Mouse (Mus musculus) limb, embryonic 13.5 days (tissue): ENCODE data around the gene Arl5a. TPM values are rescaled to one million over a fixed set of nuclear protein-coding genes. Genes with fewer than 3 reads are reported as not detected.

Experiments used
- ATAC-seq: fragments of 200-750 bp; cut with Nextera tagmentation; 2 replicates; pipeline ENCODE4 v1.8.0; 2017; ENCODE audit warnings: low read depth, moderate number of reproducible peaks, moderate TSS enrichment; ENCODE audit not compliant: low FRiP score
- H3K27ac ChIP-seq: fragments of 300-500 bp; sonication (generic); 2 replicates; pipeline ENCODE4 v1.5.1; 2015; ENCODE audit warnings: inconsistent platforms, mild to moderate bottlenecking, moderate library complexity
- H3K27me3 ChIP-seq: fragments of 300-500 bp; sonication (generic); 2 replicates; pipeline ENCODE4 v1.6.1; 2015; ENCODE audit warnings: mild to moderate bottlenecking, inconsistent platforms
- H3K36me3 ChIP-seq: fragments of 300-500 bp; sonication (generic); 2 replicates; pipeline ENCODE4 v1.6.1; 2015; ENCODE audit warnings: inconsistent platforms, mild to moderate bottlenecking, moderate library complexity
- H3K4me1 ChIP-seq: fragments of 300-500 bp; sonication (generic); 2 replicates; pipeline ENCODE4 v1.6.1; 2015; ENCODE audit warnings: inconsistent platforms
- H3K4me2 ChIP-seq: fragments of 300-500 bp; sonication (generic); replicated peaks from 2 replicates; pipeline ENCODE4 v1.6.1; 2015; ENCODE audit warnings: inconsistent platforms, mild to moderate bottlenecking, moderate library complexity
- H3K4me3 ChIP-seq: fragments of 300-500 bp; sonication (generic); 2 replicates; pipeline ENCODE4 v1.5.1; 2015; ENCODE audit warnings: moderate library complexity, mild to moderate bottlenecking, inconsistent platforms
- H3K9ac ChIP-seq: fragments of 300-500 bp; sonication (generic); 2 replicates; pipeline ENCODE4 v1.6.1; 2015; ENCODE audit warnings: mild to moderate bottlenecking, inconsistent platforms
- H3K9me3 ChIP-seq: fragments of 300-500 bp; sonication (generic); 2 replicates; pipeline ENCODE4 v1.6.1; 2016; ENCODE audit warnings: inconsistent platforms
- WGBS: fragments of 180-500 bp; shearing (Covaris S2); methylation state at CpG from one replicate; pipeline ENCODE4 v1.1.7; 2015; 5-methylcytosine and 5-hydroxymethylcytosine counted together
- polyA plus RNA-seq: library from polyadenylated mRNA; unstranded; fragments of >200 nt; fragmentation: Nextera tagmentation; extraction: Ambion mirVana; gene quantifications from 2 replicates; pipeline ENCODE4 v1.2.1, GENCODE M21; 2015

The Arl5a gene
- polyA plus RNA-seq, 1 experiment from 2014 or later = 49.0 TPM

- no peak overlapping the region for H3K4me2 ChIP-seq
Measured at GRCm38 (mm10) chr2:52372480-52372879, 52.2 kb downstream of the Arl5a start.

GRCm38 (mm10) chr2:52372080-52372479, 52.6 kb downstream of the Arl5a start:
- WGBS = 79% methylated on average over 4 of the region's 4 CpGs
- H3K4me1 ChIP-seq = no peaks in the 10 kb centered on the region
- ATAC-seq = no peak
- no peak overlapping the region for H3K27ac ChIP-seq
- H3K9ac ChIP-seq = no peak overlapping the region
- no peaks in the 10 kb centered on the region for H3K27me3 ChIP-seq
- H3K4me2 ChIP-seq = no peak overlapping the region
- no peaks in the 10 kb centered on the region for H3K36me3 ChIP-seq
- no peaks in the 10 kb centered on the region for H3K9me3 ChIP-seq
- H3K4me3 ChIP-seq = no peak overlapping the region

More at GRCm38 (mm10) chr2:52372480-52372879, 52.2 kb downstream of the Arl5a start:
- H3K27ac ChIP-seq = no peak overlapping the region
- no peak for ATAC-seq
- no peaks in the 10 kb centered on the region for H3K36me3 ChIP-seq
- no peaks in the 10 kb centered on the region for H3K27me3 ChIP-seq
- H3K9me3 ChIP-seq = no peaks in the 10 kb centered on the region
- H3K4me1 ChIP-seq = no peaks in the 10 kb centered on the region
- H3K9ac ChIP-seq = no peak overlapping the region
- 47% methylated on average over 6 of the region's 6 CpGs for WGBS
- H3K4me3 ChIP-seq = no peak overlapping the region

- H3K9ac ChIP-seq = no peak overlapping the region
- H3K36me3 ChIP-seq = no peaks in the 10 kb centered on the region
- no peaks in the 10 kb centered on the region for H3K27me3 ChIP-seq
- no peaks in the 10 kb centered on the region for H3K9me3 ChIP-seq
- no peak overlapping the region for H3K4me3 ChIP-seq
- WGBS = 37% methylated on average over 2 of the region's 2 CpGs
- no peak for ATAC-seq
- H3K27ac ChIP-seq = no peak overlapping the region
- H3K4me2 ChIP-seq = no peak overlapping the region
- peaks cover 3% of the 10 kb centered on the region; the same call in 1 of the 2 replicates for H3K4me1 ChIP-seq
Measured at GRCm38 (mm10) chr2:52371066-52371465, 53.6 kb downstream of the Arl5a start.

GRCm38 (mm10) chr2:52369622-52370021, 55.1 kb downstream of the Arl5a start:
- Histone ChIP-seq H3K27ac (no peak overlapping the region), H3K4me3 (no peak overlapping the region), H3K36me3 (no peaks in the 10 kb centered on the region), H3K9ac (no peak overlapping the region), H3K4me1 (peaks cover 3% of the 10 kb centered on the region; the same call in 1 of the 2 replicates), H3K27me3 (no peaks in the 10 kb centered on the region), H3K9me3 (no peaks in the 10 kb centered on the region), H3K4me2 (no peak overlapping the region)
- 80% methylated on average over 6 of the region's 6 CpGs for WGBS
- no peak for ATAC-seq

- 83% methylated on average over 5 of the region's 5 CpGs for WGBS
- Histone ChIP-seq H3K36me3 (no peaks in the 10 kb centered on the region), H3K9ac (no peak overlapping the region), H3K4me1 (peaks cover 3% of the 10 kb centered on the region; the same call in 1 of the 2 replicates), H3K4me2 (no peak overlapping the region), H3K27ac (no peak overlapping the region), H3K4me3 (no peak overlapping the region), H3K27me3 (no peaks in the 10 kb centered on the region), H3K9me3 (no peaks in the 10 kb centered on the region)
- ATAC-seq = no peak
Measured at GRCm38 (mm10) chr2:52367665-52368064, 57.0 kb downstream of the Arl5a start.

GRCm38 (mm10) chr2:52367248-52367647, 57.5 kb downstream of the Arl5a start:
- WGBS = 64% methylated on average over 13 of the region's 13 CpGs
- H3K4me3 ChIP-seq = no peak overlapping the region
- no peaks in the 10 kb centered on the region for H3K9me3 ChIP-seq
- peaks cover 3% of the 10 kb centered on the region; the same call in 1 of the 2 replicates for H3K4me1 ChIP-seq
- H3K4me2 ChIP-seq = 0 out of 2 replicates have a peak overlapping the region, but pooled peaks have one; percentile 0
- H3K27ac ChIP-seq = no peak overlapping the region
- no peaks in the 10 kb centered on the region for H3K36me3 ChIP-seq
- no peak for ATAC-seq
- H3K9ac ChIP-seq = no peak overlapping the region
- no peaks in the 10 kb centered on the region for H3K27me3 ChIP-seq

GRCm38 (mm10) chr2:52361086-52361485, 63.6 kb downstream of the Arl5a start:
- H3K4me2 ChIP-seq = no peak overlapping the region
- no peak overlapping the region for H3K27ac ChIP-seq
- no peak for ATAC-seq
- H3K4me1 ChIP-seq = no peaks in the 10 kb centered on the region
- no peak overlapping the region for H3K9ac ChIP-seq
- no peaks in the 10 kb centered on the region for H3K27me3 ChIP-seq
- no peak overlapping the region for H3K4me3 ChIP-seq
- WGBS = 90% methylated on average over 9 of the region's 9 CpGs
- no peaks in the 10 kb centered on the region for H3K9me3 ChIP-seq
- no peaks in the 10 kb centered on the region for H3K36me3 ChIP-seq

GRCm38 (mm10) chr2:52359722-52360121, 65.0 kb downstream of the Arl5a start:
- Histone ChIP-seq H3K4me2 (no peak overlapping the region), H3K4me3 (no peak overlapping the region), H3K27ac (no peak overlapping the region), H3K27me3 (no peaks in the 10 kb centered on the region), H3K9me3 (no peaks in the 10 kb centered on the region), H3K36me3 (no peaks in the 10 kb centered on the region), H3K9ac (no peak overlapping the region), H3K4me1 (no peaks in the 10 kb centered on the region)
- no peak for ATAC-seq
- WGBS = 82% methylated on average over 1 of the region's 1 CpGs

- no peaks in the 10 kb centered on the region for H3K9me3 ChIP-seq
- no peaks in the 10 kb centered on the region for H3K27me3 ChIP-seq
- ATAC-seq = no peak
- H3K4me3 ChIP-seq = no peak overlapping the region
- 70% methylated on average over 5 of the region's 5 CpGs for WGBS
- H3K4me1 ChIP-seq = no peaks in the 10 kb centered on the region
- H3K27ac ChIP-seq = no peak overlapping the region
- H3K4me2 ChIP-seq = no peak overlapping the region
- no peak overlapping the region for H3K9ac ChIP-seq
- H3K36me3 ChIP-seq = no peaks in the 10 kb centered on the region
Measured at GRCm38 (mm10) chr2:52358156-52358555, 66.5 kb downstream of the Arl5a start.

- Histone ChIP-seq H3K36me3 (no peaks in the 10 kb centered on the region), H3K9me3 (0 out of 2 replicates have a peak, but pooled peaks cover 6% of the 10 kb centered on the region), H3K4me2 (no peak overlapping the region), H3K27me3 (no peaks in the 10 kb centered on the region), H3K4me3 (no peak overlapping the region), H3K27ac (no peak overlapping the region), H3K9ac (no peak overlapping the region), H3K4me1 (no peaks in the 10 kb centered on the region)
- no peak for ATAC-seq
- WGBS = 97% methylated on average over 1 of the region's 1 CpGs
Measured at GRCm38 (mm10) chr2:52351029-52351428, 73.7 kb downstream of the Arl5a start.

Other genes starting within 250 kb of the Arl5a start
- gene Neb, start 46.4 kb downstream of the Arl5a start, polyA plus RNA-seq = 101 and 102 TPM in 2 replicates